Mouse (Mus musculus) liver, adult (tissue): ENCODE results near the gene Klhl36.

Experiments
- GATA4 ChIP-seq: IDR thresholded peaks from 2 replicates; pipeline ENCODE4 v1.6.1; 2014; ENCODE audit warnings: mild to moderate bottlenecking, low read length; ENCODE audit not compliant: insufficient replicate concordance

Gene Klhl36

DNA sequence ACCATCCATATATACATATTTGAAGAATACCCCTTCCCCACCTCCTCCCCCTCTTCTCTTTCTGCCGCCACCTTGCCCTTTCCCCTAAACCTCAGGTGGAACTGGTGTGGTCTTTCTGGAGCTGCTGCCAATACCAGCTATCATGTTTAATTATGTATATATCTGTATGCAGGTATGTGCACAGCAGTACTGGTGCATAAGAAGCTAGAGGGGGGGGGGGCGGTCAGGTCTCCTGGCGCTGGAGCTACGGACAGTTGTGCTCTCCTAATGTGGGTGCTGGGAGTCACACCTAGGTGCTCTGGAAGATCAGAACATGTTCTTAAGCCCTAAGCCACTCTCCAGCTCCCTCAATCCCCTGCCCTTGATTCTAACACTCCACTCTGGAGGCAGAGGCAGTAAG lies 35.0 kb downstream of the Klhl36 start:
- TF ChIP-seq GATA4: no peak

GRCm38 (mm10) chr8:119897933-119898332 lies 35.9 kb downstream of the Klhl36 start:
- no peak for TF ChIP-seq GATA4

DNA sequence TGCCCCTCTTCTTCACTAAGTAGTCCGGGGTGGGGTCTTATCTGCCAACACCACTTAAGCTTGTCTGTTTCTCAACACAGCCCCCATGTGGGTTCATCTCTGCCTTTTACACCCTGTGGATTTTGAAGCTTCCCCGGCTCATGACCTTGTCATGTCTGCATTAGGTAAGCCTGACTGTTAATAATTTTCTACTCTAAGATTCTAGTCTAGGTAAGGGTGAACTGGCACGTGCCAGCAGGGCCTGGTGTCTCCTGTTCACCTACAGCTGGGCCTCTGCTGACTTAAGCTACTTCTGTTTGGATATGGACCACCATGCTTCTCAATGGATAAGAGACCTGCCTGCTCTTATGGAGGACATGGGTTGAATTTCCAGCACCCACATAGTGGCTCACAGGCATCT lies 39.3 kb downstream of the Klhl36 start:
- TF ChIP-seq GATA4: no peak

DNA sequence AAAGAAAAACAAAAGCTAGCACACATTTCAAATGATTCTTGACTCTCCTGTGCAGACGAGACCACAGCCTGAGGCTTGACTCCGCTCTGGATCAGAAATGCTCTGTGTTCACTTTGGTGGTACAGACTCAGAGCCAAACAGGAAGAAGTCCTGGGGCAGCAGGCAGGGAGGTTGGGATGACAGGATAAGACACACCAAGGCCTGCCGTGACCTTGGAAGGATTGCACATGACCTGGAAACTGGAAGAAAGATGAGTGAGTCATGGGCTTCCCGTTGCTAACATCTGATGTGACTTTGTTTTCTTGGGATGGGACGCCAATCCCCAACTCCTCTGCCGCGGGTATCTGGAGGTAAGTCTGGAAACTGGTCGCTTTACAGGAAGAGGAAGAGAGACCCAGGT lies 39.9 kb downstream of the Klhl36 start:
- no peak for TF ChIP-seq GATA4

GRCm38 (mm10) chr8:119904323-119904911 lies 42.4 kb downstream of the Klhl36 start:
- peak; percentile 13; the same call in 1 of the 2 replicates for TF ChIP-seq GATA4

DNA sequence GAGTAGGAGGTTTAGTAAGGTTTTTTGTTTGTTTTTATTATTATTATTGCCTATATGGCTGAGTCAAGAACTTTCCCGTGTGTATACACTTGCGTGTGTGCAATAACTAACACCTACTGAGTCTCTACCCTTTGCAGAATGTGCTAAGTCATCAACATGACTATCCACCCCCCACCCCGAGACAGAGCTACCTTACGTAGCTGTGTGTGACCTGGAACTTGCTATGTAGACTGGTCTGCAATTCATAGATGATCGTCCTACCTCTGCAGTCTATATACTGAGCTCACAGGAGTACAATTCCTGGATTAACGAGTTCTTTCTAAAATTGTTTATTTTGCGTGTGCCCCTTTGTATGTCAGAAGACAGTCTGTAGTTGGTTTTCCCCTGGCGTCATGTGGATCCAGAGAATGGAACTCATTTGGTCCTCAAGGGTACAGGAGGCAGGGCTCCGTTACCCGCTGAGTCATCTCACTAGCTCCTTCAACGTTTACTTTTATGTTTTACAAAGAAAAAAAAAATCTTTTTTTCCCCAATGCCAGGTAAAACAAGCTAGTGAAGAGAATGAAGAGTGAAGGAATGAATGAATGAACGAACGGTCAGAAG lies 48.0 kb downstream of the Klhl36 start, which contains the start of gene Usp10:
Gene Usp10, plus strand, starts transcription at position 417 of the 603 bp plus-strand sequence.
- TF ChIP-seq GATA4: no peak

DNA sequence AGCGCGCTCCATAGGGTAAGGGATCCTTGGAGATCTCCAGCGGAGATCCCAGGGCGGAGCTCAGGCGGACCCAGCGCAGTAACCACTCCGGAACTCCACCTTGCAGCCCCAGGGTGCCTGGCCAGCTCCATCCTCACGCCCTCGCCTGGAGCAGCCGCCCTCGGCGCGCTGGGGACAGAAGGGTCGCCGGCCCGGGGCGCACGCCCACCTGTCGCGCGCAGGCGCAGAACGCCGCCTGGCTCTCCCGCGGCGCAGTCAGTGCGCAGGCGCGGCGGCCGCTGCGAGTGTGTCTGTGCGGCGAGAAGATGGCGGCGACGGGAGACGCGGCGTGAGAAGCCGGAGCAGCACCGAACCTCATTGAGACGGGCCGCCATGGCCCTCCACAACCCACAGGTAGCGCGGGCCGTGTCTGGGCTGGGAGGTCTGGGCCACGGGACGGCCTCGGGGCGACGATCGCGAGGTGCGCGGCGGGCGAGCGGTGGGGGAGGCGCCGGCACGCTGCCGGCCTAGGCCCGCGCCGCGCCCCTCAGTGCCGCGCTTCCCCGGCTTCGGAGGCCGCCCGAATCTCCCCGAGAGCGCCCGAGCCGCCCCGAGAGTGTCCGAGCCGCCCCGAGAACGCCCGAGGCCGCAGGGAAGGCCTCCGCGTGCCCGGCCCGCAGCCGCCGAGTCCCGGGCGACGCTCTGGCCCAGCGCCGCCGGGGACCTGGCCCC lies 48.6 kb downstream of the Klhl36 start, which contains the start of gene Gm20388:
Gene Gm20388, plus strand, starts transcription at position 295 of the 711 bp plus-strand sequence.
- peak; percentile 2; the same call in 1 of the 2 replicates for TF ChIP-seq GATA4

DNA sequence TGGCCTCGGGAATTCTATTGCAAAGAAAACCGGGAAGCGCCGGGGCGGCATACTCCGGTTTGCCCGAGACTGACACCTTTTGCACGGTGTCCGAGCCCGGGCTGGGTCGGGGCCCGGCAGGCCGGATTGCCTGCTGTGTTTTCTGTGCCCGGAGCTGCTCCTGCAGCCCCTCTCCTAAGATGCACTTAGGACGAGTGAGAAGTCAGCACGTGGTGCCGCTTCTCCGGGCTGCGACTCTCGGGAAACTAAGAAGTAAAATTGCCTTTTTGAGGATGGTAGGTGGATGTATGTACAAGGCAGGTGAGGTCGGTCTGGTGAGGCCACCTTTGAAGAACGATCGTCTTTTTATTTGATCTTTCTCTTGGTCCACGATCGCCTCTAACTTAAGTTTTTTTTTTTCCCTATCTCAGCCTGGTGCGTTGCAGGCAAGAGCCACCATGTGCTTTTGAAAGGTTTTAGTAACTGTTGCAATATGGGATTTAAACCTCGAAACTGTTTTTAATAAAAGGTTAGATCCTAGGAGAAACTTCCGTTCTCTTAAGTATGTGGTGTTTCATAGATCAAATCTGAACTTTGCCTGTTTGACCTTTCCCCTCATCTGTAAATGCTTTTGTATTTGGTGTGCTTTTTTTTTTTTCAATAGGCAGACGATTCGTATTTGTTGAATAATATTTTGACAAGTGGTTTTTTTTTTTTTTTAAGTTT lies 49.3 kb downstream of the Klhl36 start:
- TF ChIP-seq GATA4: no peak

DNA sequence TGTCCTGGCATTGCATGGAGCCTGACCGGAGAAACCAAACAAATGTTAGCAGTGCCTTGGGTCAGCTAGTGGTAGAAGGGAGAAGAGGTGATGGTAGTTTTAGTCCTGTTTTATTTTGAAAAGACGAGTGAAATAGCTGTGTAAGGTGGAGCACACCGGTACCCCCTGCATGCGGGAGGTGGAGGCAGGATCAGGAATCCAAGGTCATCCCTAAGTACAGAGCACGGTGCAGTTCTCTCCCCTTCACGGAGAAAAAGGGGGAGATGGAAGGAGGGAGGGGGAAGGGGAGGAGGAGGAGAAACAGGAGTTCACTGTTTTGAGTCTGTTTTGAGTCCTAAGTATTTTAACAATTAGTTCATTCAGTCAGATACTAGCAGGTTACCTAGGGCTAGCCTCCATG lies 50.6 kb downstream of the Klhl36 start:
- TF ChIP-seq GATA4: no peak

DNA sequence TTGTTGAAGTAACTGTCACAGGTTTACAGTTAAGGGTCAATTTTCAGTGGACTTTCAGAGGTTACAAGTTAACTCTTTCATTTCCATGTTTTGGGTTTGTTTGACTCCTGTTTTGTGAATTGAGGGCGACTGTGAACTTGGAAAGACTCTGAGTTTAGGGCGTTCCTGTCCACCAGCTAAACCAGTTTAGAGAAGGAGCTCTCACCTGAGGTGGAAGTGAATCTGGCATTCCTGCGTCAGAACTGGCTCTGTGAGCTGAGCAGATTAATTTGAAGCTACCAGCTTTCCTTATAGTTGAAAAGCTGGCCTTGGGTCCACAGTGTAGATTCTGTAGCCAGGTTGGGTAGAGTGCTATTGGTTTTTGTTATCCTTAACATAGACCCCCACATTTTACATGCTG lies 51.1 kb downstream of the Klhl36 start:
- no peak for TF ChIP-seq GATA4

DNA sequence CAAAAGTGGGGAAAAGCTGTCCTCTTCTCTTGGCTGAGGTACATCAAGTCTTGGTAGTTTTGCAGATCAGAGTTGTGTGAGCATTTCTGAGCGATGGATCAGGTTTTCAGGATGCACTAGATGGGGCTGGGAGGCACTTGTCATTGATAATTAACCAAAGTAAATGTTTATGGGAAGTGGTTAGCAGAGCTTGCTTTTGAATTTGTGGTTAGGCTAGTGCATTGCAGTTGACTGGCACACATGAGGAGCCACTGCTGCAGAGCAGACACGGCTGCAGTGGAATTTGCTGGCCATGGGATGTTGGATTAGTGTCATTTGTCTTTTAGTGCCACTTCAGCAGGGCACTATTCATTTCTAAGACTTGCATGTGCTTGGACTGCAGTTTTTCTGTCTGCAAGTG lies 52.1 kb downstream of the Klhl36 start:
- no peak for TF ChIP-seq GATA4

- TF ChIP-seq GATA4: no peak
Observed at GRCm38 (mm10) chr8:119915298-119915697, 53.2 kb downstream of the Klhl36 start.

DNA sequence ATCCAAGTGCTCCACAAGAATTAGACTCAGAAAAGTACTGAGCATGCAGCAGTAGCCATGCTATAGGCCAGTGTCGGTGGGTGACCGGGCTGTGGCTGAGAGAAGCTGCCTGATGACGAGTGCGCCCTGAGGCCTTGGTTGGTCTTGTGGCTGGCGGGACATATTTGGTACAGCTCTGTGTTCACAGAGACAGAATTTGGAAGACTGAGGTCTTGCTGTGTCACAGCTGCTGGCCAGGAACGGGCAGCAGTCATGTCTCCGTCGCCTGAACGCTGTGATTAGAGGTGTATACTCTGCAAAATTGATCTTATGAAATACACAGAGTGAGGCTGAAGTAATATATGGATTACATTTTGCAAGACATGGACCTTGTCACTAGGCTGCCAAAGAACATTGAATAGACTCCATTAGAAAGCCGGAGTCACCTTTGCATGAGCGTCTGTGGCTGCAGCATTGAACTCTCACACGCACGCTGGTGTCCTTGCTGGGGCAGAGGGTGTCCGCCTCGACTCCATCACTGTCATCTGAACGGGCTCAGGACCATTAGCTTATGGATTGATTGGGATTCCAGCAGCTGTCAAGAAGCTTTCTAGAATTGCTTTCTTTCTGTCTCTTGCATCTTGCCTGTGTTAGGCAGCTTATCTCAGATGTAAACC lies 54.3 kb downstream of the Klhl36 start:
- TF ChIP-seq GATA4: no peak

DNA sequence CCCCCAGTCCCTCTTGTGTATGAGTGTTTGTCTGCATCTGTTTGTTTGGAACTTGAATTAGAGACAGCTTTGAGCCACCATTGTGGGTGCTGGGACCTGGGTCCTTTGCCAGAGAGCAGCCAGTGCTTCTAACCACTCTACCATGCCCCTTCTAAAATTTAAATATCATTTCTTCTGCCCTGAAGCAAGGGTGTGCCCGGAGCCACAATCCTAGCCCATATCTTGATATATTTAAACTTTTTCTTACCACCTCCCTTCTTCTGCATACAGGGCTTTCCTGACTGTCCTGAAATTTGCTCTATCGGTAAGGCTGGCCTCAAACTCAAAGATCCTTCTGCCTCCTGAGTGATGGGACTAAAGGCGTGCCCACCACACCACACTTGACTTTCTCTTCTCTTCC lies 55.3 kb downstream of the Klhl36 start:
- TF ChIP-seq GATA4: no peak

- no peak for TF ChIP-seq GATA4
Observed at GRCm38 (mm10) chr8:119918155-119918567, 56.1 kb downstream of the Klhl36 start.
